Mouse (Mus musculus) MEL (cell line): ENCODE data around the gene Iqck. TPM values are rescaled to one million over a fixed set of nuclear protein-coding genes. Genes with fewer than 3 reads are reported as not detected.

Experiments
- DNase-seq: peaks from one replicate; pipeline ENCODE4 v3.0.0; 2011; ENCODE audit warnings: low read depth, low spot score
- H3K27ac ChIP-seq: 2 replicates; pipeline ENCODE4 v1.5.1; 2012; ENCODE audit warnings: low read depth, mild to moderate bottlenecking, control low read depth, low read length, moderate library complexity; ENCODE audit not compliant: control insufficient read depth
- H3K27me3 ChIP-seq, 2 experiments: fragments of 150-350 bp in 1 of 2; sonication (generic) in 1 of 2; 2 replicates each; pipeline ENCODE4 v1.6.1; 2012; ENCODE audit warnings: low read length in 2 of 2, mild to moderate bottlenecking in 2 of 2, improper control_type of control experiment in 1 of 2, moderate library complexity in 1 of 2; ENCODE audit not compliant: insufficient read depth in 2 of 2, control insufficient read depth in 1 of 2
- H3K36me3 ChIP-seq, 2 experiments: 2 replicates each; pipeline ENCODE4 v1.6.1; 2012 to 2014; ENCODE audit warnings: low read length in 2 of 2, improper control_type of control experiment in 1 of 2, inconsistent platforms in 1 of 2, mild to moderate bottlenecking in 1 of 2; ENCODE audit not compliant: insufficient read depth in 2 of 2, control insufficient read depth in 1 of 2
- H3K4me1 ChIP-seq, 2 experiments: fragments of 150-350 bp in 1 of 2; sonication (generic) in 1 of 2; 2 replicates each; pipeline ENCODE4 v1.6.1; 2012; ENCODE audit warnings: low read length in 2 of 2, improper control_type of control experiment in 1 of 2, mild to moderate bottlenecking in 1 of 2; ENCODE audit not compliant: insufficient read depth in 2 of 2, control insufficient read depth in 1 of 2
- H3K4me3 ChIP-seq, 2 experiments: fragments of 150-350 bp in 1 of 2; sonication (generic) in 1 of 2; 2 replicates each; pipeline ENCODE4 v1.5.1; 2012; ENCODE audit warnings: low read depth in 2 of 2, low read length in 2 of 2, mild to moderate bottlenecking in 2 of 2, moderate library complexity in 2 of 2, control low read depth in 1 of 2, improper control_type of control experiment in 1 of 2; ENCODE audit not compliant: control insufficient read depth in 1 of 2, insufficient read depth in 1 of 2
- H3K79me2 ChIP-seq: 2 replicates; pipeline ENCODE4 v1.6.1; 2012; ENCODE audit warnings: mild to moderate bottlenecking, low read length, moderate library complexity; ENCODE audit not compliant: control insufficient read depth, poor library complexity, insufficient read depth
- H3K9ac ChIP-seq: 2 replicates; pipeline ENCODE4 v1.6.1; 2012; ENCODE audit warnings: low read depth, mild to moderate bottlenecking, control low read depth, low read length, moderate library complexity; ENCODE audit not compliant: control insufficient read depth, poor library complexity, severe bottlenecking
- H3K9me3 ChIP-seq: fragments of 150-350 bp; sonication (generic); replicated peaks from 2 replicates; pipeline ENCODE4 v1.6.1; 2012; ENCODE audit warnings: mild to moderate bottlenecking, low read length, improper control_type of control experiment, moderate library complexity; ENCODE audit not compliant: insufficient read depth
- BHLHE40 ChIP-seq: IDR thresholded peaks from 2 replicates; pipeline ENCODE4 v1.6.1; 2012; ENCODE audit warnings: low read depth, mild to moderate bottlenecking, inconsistent platforms, low read length, improper control_type of control experiment, borderline replicate concordance
- CHD1 ChIP-seq: IDR thresholded peaks from 2 replicates; pipeline ENCODE4 v1.6.1; 2012; ENCODE audit warnings: low read depth, mild to moderate bottlenecking, inconsistent platforms, low read length, improper control_type of control experiment
- CTCF ChIP-seq, 3 experiments: IDR thresholded peaks in 2 of 3; conservative IDR thresholded peaks in 1 of 3; 2 replicates each; pipeline ENCODE4 v1.5.1; 2011 to 2012; ENCODE audit warnings: low read length in 3 of 3, low read depth in 2 of 3, mild to moderate bottlenecking in 2 of 3, improper control_type of control experiment in 1 of 3, inconsistent platforms in 1 of 3, mixed read lengths in 1 of 3, moderate library complexity in 1 of 3; ENCODE audit not compliant: control insufficient read depth in 1 of 3, insufficient read depth in 1 of 3, poor library complexity in 1 of 3, severe bottlenecking in 1 of 3
- ELF1 ChIP-seq: IDR thresholded peaks from 2 replicates; pipeline ENCODE4 v1.6.1; 2014; ENCODE audit warnings: low read depth, mild to moderate bottlenecking, inconsistent platforms, low read length, improper control_type of control experiment, moderate library complexity
- GABPA ChIP-seq: IDR thresholded peaks from 2 replicates; pipeline ENCODE4 v1.6.1; 2012; ENCODE audit warnings: low read depth, mild to moderate bottlenecking, inconsistent platforms, low read length, improper control_type of control experiment, moderate library complexity
- GATA1 ChIP-seq: IDR thresholded peaks from 2 replicates; pipeline ENCODE4 v1.6.1; 2011; ENCODE audit warnings: low read depth, low read length, improper control_type of control experiment
- KAT2A ChIP-seq: conservative IDR thresholded peaks from 2 replicates; pipeline ENCODE4 v1.6.1; 2012; ENCODE audit warnings: low read depth, low read length, improper control_type of control experiment, inconsistent platforms
- MAFK ChIP-seq: IDR thresholded peaks from 2 replicates; pipeline ENCODE4 v1.6.1; 2011; ENCODE audit warnings: low read depth, mild to moderate bottlenecking, low read length, improper control_type of control experiment, borderline replicate concordance
- MAX ChIP-seq: IDR thresholded peaks from 2 replicates; pipeline ENCODE4 v1.6.1; 2011; ENCODE audit warnings: low read length, improper control_type of control experiment
- MEF2A ChIP-seq: IDR thresholded peaks from 2 replicates; pipeline ENCODE4 v1.6.1; 2014; ENCODE audit warnings: low read depth, mild to moderate bottlenecking, inconsistent platforms, low read length, improper control_type of control experiment; ENCODE audit not compliant: poor library complexity, insufficient replicate concordance, severe bottlenecking; ENCODE audit errors: extremely low read depth
- MYC ChIP-seq: IDR thresholded peaks from 2 replicates; pipeline ENCODE4 v1.6.1; 2011; ENCODE audit warnings: low read depth, mild to moderate bottlenecking, low read length, improper control_type of control experiment, moderate library complexity
- NELFE ChIP-seq: IDR thresholded peaks from 2 replicates; pipeline ENCODE4 v1.6.1; 2011; ENCODE audit warnings: low read depth, low read length, improper control_type of control experiment
- POLR2A ChIP-seq, 2 experiments: IDR thresholded peaks; 2 replicates each; pipeline ENCODE4 v1.6.1; 2011 to 2012; ENCODE audit warnings: low read length in 2 of 2, mild to moderate bottlenecking in 2 of 2, control low read depth in 1 of 2, improper control_type of control experiment in 1 of 2, low read depth in 1 of 2, moderate library complexity in 1 of 2; ENCODE audit not compliant: control insufficient read depth in 1 of 2, insufficient read depth in 1 of 2, poor library complexity in 1 of 2
- POLR2AphosphoS2 ChIP-seq: IDR thresholded peaks from 2 replicates; pipeline ENCODE4 v1.6.1; 2011; ENCODE audit warnings: low read length, improper control_type of control experiment
- RAD21 ChIP-seq: IDR thresholded peaks from 2 replicates; pipeline ENCODE4 v1.6.1; 2011; ENCODE audit warnings: mild to moderate bottlenecking, low read depth, low read length, improper control_type of control experiment
- RCOR1 ChIP-seq: IDR thresholded peaks from 2 replicates; pipeline ENCODE4 v1.6.1; 2012; ENCODE audit warnings: low read depth, mild to moderate bottlenecking, inconsistent platforms, low read length, improper control_type of control experiment
- TAL1 ChIP-seq: IDR thresholded peaks from 2 replicates; pipeline ENCODE4 v1.6.1; 2012; ENCODE audit warnings: mild to moderate bottlenecking, inconsistent platforms, low read length, moderate library complexity, mixed read lengths
- TBP ChIP-seq: IDR thresholded peaks from 2 replicates; pipeline ENCODE4 v1.8.0; 2011; ENCODE audit warnings: low read depth, low read length, improper control_type of control experiment
- TCF12 ChIP-seq: IDR thresholded peaks from 2 replicates; pipeline ENCODE4 v1.6.1; 2014; ENCODE audit warnings: low read depth, mild to moderate bottlenecking, inconsistent platforms, low read length, improper control_type of control experiment, moderate library complexity
- UBTF ChIP-seq: IDR thresholded peaks from 2 replicates; pipeline ENCODE4 v1.6.1; 2012; ENCODE audit warnings: low read depth, mild to moderate bottlenecking, inconsistent platforms, low read length, improper control_type of control experiment, moderate library complexity, borderline replicate concordance; ENCODE audit not compliant: insufficient read depth
- USF1 ChIP-seq: IDR thresholded peaks from 2 replicates; pipeline ENCODE4 v1.6.1; 2014; ENCODE audit warnings: low read depth, mild to moderate bottlenecking, inconsistent platforms, low read length, improper control_type of control experiment, moderate library complexity
- USF2 ChIP-seq, 2 experiments: IDR thresholded peaks; 2 replicates each; pipeline ENCODE4 v1.6.1; 2011 to 2012; ENCODE audit warnings: improper control_type of control experiment in 2 of 2, low read length in 2 of 2, borderline replicate concordance in 1 of 2, inconsistent platforms in 1 of 2, low read depth in 1 of 2, mild to moderate bottlenecking in 1 of 2; ENCODE audit not compliant: insufficient read depth in 1 of 2
- ZC3H11A ChIP-seq: IDR thresholded peaks from 2 replicates; pipeline ENCODE4 v1.6.1; 2012; ENCODE audit warnings: low read depth, mild to moderate bottlenecking, inconsistent platforms, low read length, improper control_type of control experiment
- ZKSCAN1 ChIP-seq: IDR thresholded peaks from 2 replicates; pipeline ENCODE4 v1.6.1; 2012; ENCODE audit warnings: low read depth, mild to moderate bottlenecking, inconsistent platforms, low read length, improper control_type of control experiment, moderate library complexity
- ZMIZ1 ChIP-seq: IDR thresholded peaks from 2 replicates; pipeline ENCODE4 v1.6.1; 2012; ENCODE audit warnings: low read depth, mild to moderate bottlenecking, inconsistent platforms, low read length, improper control_type of control experiment, moderate library complexity
- polyA plus RNA-seq, 2 experiments: library from polyadenylated mRNA; stranded (reverse) in 1 of 2; unstranded in 1 of 2; fragments of >175 nt in 1 of 2; fragments of >200 nt in 1 of 2; gene quantifications; 2 replicates each; pipeline versions ENCODE4 v1.2.1 to v1.2.4; 2012; ENCODE audit warnings: low replicate concordance in 2 of 2, low read depth in 1 of 2; ENCODE audit not compliant: insufficient read length in 2 of 2, insufficient read depth in 1 of 2, missing spikeins in 1 of 2
- total RNA-seq: library from RNA; depleted of rRNA; stranded (reverse); fragments of 300-350 nt; gene quantifications from 2 replicates; pipeline ENCODE4 v1.2.3, GENCODE M21; 2012

The Iqck gene
- total and polyA plus RNA-seq, 3 experiments, result 0.39 to 0.40 TPM; not detected in 1

DNA sequence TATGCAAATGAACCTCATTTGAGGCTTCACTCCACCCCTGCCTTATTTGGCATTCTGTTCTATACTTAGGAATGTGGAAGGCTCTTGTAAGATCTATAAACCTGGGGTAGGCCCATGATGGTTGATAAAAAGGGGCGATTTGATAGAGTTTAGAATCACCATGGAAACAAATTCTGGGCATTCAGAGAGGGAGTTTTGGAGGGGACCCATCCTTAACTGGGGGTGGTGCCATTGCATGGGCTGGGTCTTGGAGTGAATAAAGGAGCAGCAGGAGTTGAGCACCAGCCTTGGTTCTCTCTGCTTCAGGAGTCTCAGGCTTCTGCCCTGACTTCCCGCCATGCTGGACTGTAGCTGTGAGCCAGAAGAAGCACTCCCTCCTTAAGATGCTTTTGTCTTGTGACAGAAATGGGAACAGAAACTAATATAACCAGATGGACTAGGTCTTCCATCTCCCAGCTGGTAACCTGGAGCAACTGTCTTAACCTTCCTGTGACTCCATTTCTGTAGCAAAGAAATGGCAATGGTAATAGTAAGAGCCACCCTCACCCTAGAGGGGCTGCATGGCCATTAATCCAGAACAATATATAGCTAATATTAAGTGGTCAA lies 93.2 kb downstream of the Iqck start:
- no peak overlapping the region for H3K27ac ChIP-seq
- H3K9me3 ChIP-seq, result no peaks in the 10 kb centered on the region
- TF ChIP-seq MAFK (no peak), CHD1 (no peak), GATA1 (no peak), BHLHE40 (no peak), POLR2A (IDR thresholded peaks at IDR 0.05; ENCODE audit: control insufficient read depth in 1 of 2, insufficient read depth in 1 of 2, low read depth in 1 of 2, low read length in 2 of 2, poor library complexity in 1 of 2) (no peak), RCOR1 (no peak), ZKSCAN1 (no peak), MYC (no peak), UBTF (no peak), USF2 (IDR thresholded peaks at IDR 0.05; ENCODE audit: borderline replicate concordance in 1 of 2, insufficient read depth in 1 of 2, low read depth in 1 of 2, low read length in 2 of 2) (no peak), ZMIZ1 (no peak), NELFE (no peak), RAD21 (no peak), TBP (no peak), TCF12 (no peak), TAL1 (no peak), POLR2AphosphoS2 (no peak), GABPA (no peak)
- H3K36me3 ChIP-seq, result no peaks in the 10 kb centered on the region
- H3K27me3 ChIP-seq, result no peaks in the 10 kb centered on the region; a peak in 1 of 4 replicates
- H3K79me2 ChIP-seq, result no peaks in the 10 kb centered on the region
- H3K4me1 ChIP-seq, result no peaks in the 10 kb centered on the region
- H3K9ac ChIP-seq, result no peak overlapping the region
- DNase-seq, result no peak
- H3K4me3 ChIP-seq, result no peak overlapping the region

DNA sequence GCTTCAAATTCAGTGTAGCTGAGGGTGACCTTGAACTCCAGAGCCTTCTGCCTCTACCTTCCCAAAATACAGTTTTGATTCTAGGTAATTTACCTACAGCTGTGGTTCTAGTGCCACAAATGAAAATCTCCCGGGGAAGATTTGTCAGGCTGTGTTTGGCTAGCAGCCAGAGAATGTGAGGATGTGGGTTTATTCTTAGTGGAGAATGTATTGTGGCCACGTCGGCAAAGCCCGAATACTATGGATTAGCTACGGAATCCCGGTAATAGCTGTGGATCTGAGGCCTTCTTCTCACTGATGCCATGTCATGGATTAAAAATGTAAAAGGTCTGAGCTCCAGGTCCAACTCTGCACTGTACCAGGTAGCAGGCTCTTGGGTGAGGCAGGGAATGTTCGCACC lies 94.2 kb downstream of the Iqck start:
- no peak overlapping the region for H3K4me3 ChIP-seq
- no peaks in the 10 kb centered on the region for H3K4me1 ChIP-seq
- DNase-seq, result no peak
- no peaks in the 10 kb centered on the region for H3K79me2 ChIP-seq
- H3K36me3 ChIP-seq, result no peaks in the 10 kb centered on the region
- TF ChIP-seq RAD21 (no peak), RCOR1 (no peak), CTCF (IDR thresholded peaks at IDR 0.05 in 2 of 3, conservative IDR thresholded peaks at IDR 0.05 in 1 of 3; ENCODE audit: control insufficient read depth in 1 of 3, insufficient read depth in 1 of 3, low read depth in 2 of 3, low read length in 3 of 3, poor library complexity in 1 of 3, severe bottlenecking in 1 of 3) (no peak), GATA1 (no peak), GABPA (no peak), ELF1 (no peak), MEF2A (no peak), MAX (no peak), KAT2A (no peak), USF1 (no peak), CHD1 (no peak), POLR2AphosphoS2 (no peak), ZC3H11A (no peak)
- no peaks in the 10 kb centered on the region for H3K9me3 ChIP-seq
- no peaks in the 10 kb centered on the region; a peak in 1 of 4 replicates for H3K27me3 ChIP-seq
- H3K9ac ChIP-seq, result no peak overlapping the region
- H3K27ac ChIP-seq, result no peak overlapping the region
